Mouse (Mus musculus): ENCODE results near the gene Nppa. TPM values are rescaled to one million over a fixed set of nuclear protein-coding genes. Genes with fewer than 3 reads are reported as not detected.
A peak's percentile ranks its signal among the peaks of the same experiment; 100 is the strongest.

The Nppa gene
- polyA plus RNA-seq, 1 experiment from 2014 or later: 1.4 TPM

GRCm38 (mm10) chr4:148024003-148024402, 23.5 kb downstream of the Nppa start:
- Histone ChIP-seq H3K4me2 (replicated peaks; ENCODE audit: low read depth) (no peak overlapping the region), H3K4me1 (replicated peaks; ENCODE audit: control insufficient read depth, insufficient read depth, low read length) (no peaks in the 10 kb centered on the region), H3K27me3 (replicated peaks; ENCODE audit: control insufficient read depth, insufficient read depth, low read length) (no peaks in the 10 kb centered on the region), H3K36me3 (ENCODE audit: control insufficient read depth, insufficient read depth) (peaks cover 54% of the 10 kb centered on the region), H3K27ac (ENCODE audit: low read depth, low read length) (0 out of 2 replicates have a peak overlapping the region, but pooled peaks have one; percentile 0), H3K9ac (ENCODE audit: low read depth, low read length) (no peak overlapping the region), H3K4me3 (ENCODE audit: low read depth, low read length) (no peak overlapping the region), H3K9me3 (ENCODE audit: control insufficient read depth) (no peaks in the 10 kb centered on the region)
- ATAC-seq: no peak
- no peak for TF ChIP-seq CTCF (IDR thresholded peaks at IDR 0.05; ENCODE audit: low read depth)
- WGBS: 88% methylated on average over 3 of the region's 3 CpGs

GRCm38 (mm10) chr4:148029297-148029696, 28.8 kb downstream of the Nppa start:
- 91% methylated on average over 7 of the region's 7 CpGs for WGBS
- no peaks in the 10 kb centered on the region for H3K4me1 ChIP-seq (replicated peaks; ENCODE audit: control insufficient read depth, insufficient read depth, low read length)
- H3K27me3 ChIP-seq (replicated peaks; ENCODE audit: control insufficient read depth, insufficient read depth, low read length): no peaks in the 10 kb centered on the region
- H3K9ac ChIP-seq (ENCODE audit: low read depth, low read length): no peak overlapping the region
- no peak overlapping the region for H3K4me2 ChIP-seq (replicated peaks; ENCODE audit: low read depth)
- no peak for TF ChIP-seq CTCF (IDR thresholded peaks at IDR 0.05; ENCODE audit: low read depth)
- no peak for ATAC-seq
- no peak overlapping the region for H3K4me3 ChIP-seq (ENCODE audit: low read depth, low read length)
- H3K27ac ChIP-seq (ENCODE audit: low read depth, low read length): no peak overlapping the region
- H3K36me3 ChIP-seq (ENCODE audit: control insufficient read depth, insufficient read depth): peaks cover 34% of the 10 kb centered on the region
- H3K9me3 ChIP-seq (ENCODE audit: control insufficient read depth): no peaks in the 10 kb centered on the region

- Histone ChIP-seq H3K4me3 (ENCODE audit: low read depth, low read length) (no peak overlapping the region), H3K9me3 (ENCODE audit: control insufficient read depth) (no peaks in the 10 kb centered on the region), H3K27me3 (replicated peaks; ENCODE audit: control insufficient read depth, insufficient read depth, low read length) (no peaks in the 10 kb centered on the region), H3K27ac (ENCODE audit: low read depth, low read length) (no peak overlapping the region), H3K9ac (ENCODE audit: low read depth, low read length) (no peak overlapping the region), H3K4me2 (replicated peaks; ENCODE audit: low read depth) (no peak overlapping the region), H3K4me1 (replicated peaks; ENCODE audit: control insufficient read depth, insufficient read depth, low read length) (no peaks in the 10 kb centered on the region), H3K36me3 (ENCODE audit: control insufficient read depth, insufficient read depth) (peaks cover 22% of the 10 kb centered on the region)
- no peak for ATAC-seq
- 87% methylated on average over 5 of the region's 5 CpGs for WGBS
- TF ChIP-seq CTCF (IDR thresholded peaks at IDR 0.05; ENCODE audit: low read depth): no peak
These were observed 30.0 kb downstream of the Nppa start for GRCm38 (mm10) chr4:148030506-148030905.

GRCm38 (mm10) chr4:148033858-148034410, 33.4 kb downstream of the Nppa start:
- Histone ChIP-seq H3K36me3 (ENCODE audit: control insufficient read depth, insufficient read depth) (peaks cover 6% of the 10 kb centered on the region; the same call in 1 of the 2 replicates), H3K9ac (ENCODE audit: low read depth, low read length) (no peak overlapping the region), H3K9me3 (ENCODE audit: control insufficient read depth) (no peaks in the 10 kb centered on the region), H3K4me3 (ENCODE audit: low read depth, low read length) (no peak overlapping the region), H3K27ac (ENCODE audit: low read depth, low read length) (no peak overlapping the region), H3K4me1 (replicated peaks; ENCODE audit: control insufficient read depth, insufficient read depth, low read length) (peaks cover 4% of the 10 kb centered on the region; the same call in 1 of the 2 replicates), H3K4me2 (replicated peaks; ENCODE audit: low read depth) (no peak overlapping the region), H3K27me3 (replicated peaks; ENCODE audit: control insufficient read depth, insufficient read depth, low read length) (no peaks in the 10 kb centered on the region)
- TF ChIP-seq CTCF (IDR thresholded peaks at IDR 0.05; ENCODE audit: low read depth): no peak
- WGBS: 85% methylated on average over 7 of the region's 7 CpGs
- ATAC-seq: no peak

GRCm38 (mm10) chr4:148035440-148035839, 34.9 kb downstream of the Nppa start:
- Histone ChIP-seq H3K4me1 (replicated peaks; ENCODE audit: control insufficient read depth, insufficient read depth, low read length) (peaks cover 10% of the 10 kb centered on the region; the same call in 1 of the 2 replicates), H3K27ac (ENCODE audit: low read depth, low read length) (no peak overlapping the region), H3K9ac (ENCODE audit: low read depth, low read length) (no peak overlapping the region), H3K4me2 (replicated peaks; ENCODE audit: low read depth) (no peak overlapping the region), H3K27me3 (replicated peaks; ENCODE audit: control insufficient read depth, insufficient read depth, low read length) (no peaks in the 10 kb centered on the region), H3K36me3 (ENCODE audit: control insufficient read depth, insufficient read depth) (no peaks in the 10 kb centered on the region), H3K9me3 (ENCODE audit: control insufficient read depth) (no peaks in the 10 kb centered on the region), H3K4me3 (ENCODE audit: low read depth, low read length) (no peak overlapping the region)
- no peak for ATAC-seq
- WGBS: 76% methylated on average over 3 of the region's 3 CpGs
- TF ChIP-seq CTCF (IDR thresholded peaks at IDR 0.05; ENCODE audit: low read depth): no peak

GRCm38 (mm10) chr4:148038079-148038599, 37.6 kb downstream of the Nppa start:
- peak; percentile 17; the same call in 1 of the 2 replicates for TF ChIP-seq CTCF (IDR thresholded peaks at IDR 0.05; ENCODE audit: low read depth)
- Histone ChIP-seq H3K27me3 (replicated peaks; ENCODE audit: control insufficient read depth, insufficient read depth, low read length) (no peaks in the 10 kb centered on the region), H3K9ac (ENCODE audit: low read depth, low read length) (peak overlapping the region; percentile 53), H3K36me3 (ENCODE audit: control insufficient read depth, insufficient read depth) (no peaks in the 10 kb centered on the region), H3K4me1 (replicated peaks; ENCODE audit: control insufficient read depth, insufficient read depth, low read length) (peaks cover 15% of the 10 kb centered on the region; the same call in 1 of the 2 replicates), H3K27ac (ENCODE audit: low read depth, low read length) (peak overlapping the region; percentile 82), H3K4me3 (ENCODE audit: low read depth, low read length) (peak overlapping the region; percentile 80), H3K4me2 (replicated peaks; ENCODE audit: low read depth) (peak overlapping the region; percentile 92), H3K9me3 (ENCODE audit: control insufficient read depth) (no peaks in the 10 kb centered on the region)
- 6% methylated on average over 24 of the region's 26 CpGs for WGBS
- ATAC-seq: no peak

Measured in intestine, postnatal 0 days (tissue).